Mouse (Mus musculus): ENCODE measurements around the gene Ufsp1. TPM values are rescaled to one million over a fixed set of nuclear protein-coding genes. Genes with fewer than 3 reads are reported as not detected.

The Ufsp1 gene
- 9.0 TPM for polyA plus RNA-seq (2012; fragmentation: generic; extraction: Trizol)

DNA sequence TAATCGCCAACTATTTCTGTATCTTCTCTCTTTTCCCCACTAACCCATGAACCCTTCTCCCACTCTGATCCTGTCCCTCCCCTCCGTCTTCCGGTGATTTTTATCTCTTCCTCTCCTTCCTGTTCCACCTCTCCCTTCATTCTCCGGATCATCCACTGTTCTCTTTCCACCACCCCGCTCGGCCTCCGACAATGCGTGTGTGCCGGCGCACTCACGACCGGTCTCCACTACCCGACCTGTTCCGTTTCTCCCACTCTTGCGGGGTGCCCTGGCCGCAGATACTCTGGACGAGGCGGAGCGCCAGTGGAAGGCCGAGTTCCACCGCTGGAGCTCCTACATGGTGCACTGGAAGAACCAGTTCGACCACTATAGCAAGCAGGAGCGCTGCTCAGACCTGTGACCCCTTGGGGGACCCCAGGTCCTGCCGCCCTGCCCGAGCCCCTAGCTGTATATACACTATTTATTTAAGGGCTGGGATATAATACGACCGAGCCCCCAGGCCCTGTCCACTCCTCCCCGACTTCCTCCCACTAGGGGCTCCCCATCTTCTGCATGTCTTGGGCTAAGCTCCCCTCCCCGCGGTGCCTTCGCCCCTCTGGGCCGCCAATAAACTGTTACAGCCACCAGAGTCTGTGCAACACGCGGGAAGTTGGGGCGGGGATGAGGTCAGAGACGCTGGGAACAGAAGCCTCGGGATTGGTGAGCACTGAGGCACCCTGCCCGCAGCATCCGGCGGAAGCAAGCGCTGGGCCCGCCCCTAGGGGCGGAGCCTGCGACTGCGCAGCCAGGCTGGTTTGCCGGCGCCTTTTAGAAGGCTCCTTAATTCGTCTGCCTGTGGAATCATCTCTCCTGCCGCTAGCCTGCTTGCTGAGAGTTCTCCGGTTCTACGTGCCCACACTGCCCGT is at the start of gene Ufsp1:
Gene Ufsp1 (plus strand): TSS at position 791 of the 905 bp plus-strand sequence.
- peak within 1 kb of the TSS; percentile 14 for H3ac ChIP-seq (ENCODE audit: control insufficient read depth, insufficient read length)
- TF ChIP-seq TCF12 (IDR thresholded peaks at IDR 0.05; ENCODE audit: insufficient read depth, poor library complexity, severe bottlenecking) (no peak), TCF3 (IDR thresholded peaks at IDR 0.05; ENCODE audit: insufficient read length, low read depth) (no peak), MYOD1 (IDR thresholded peaks at IDR 0.05; ENCODE audit: control insufficient read depth in 1 of 3, insufficient read length in 2 of 3, low read depth in 2 of 3) (no peak), REST (IDR thresholded peaks at IDR 0.05; ENCODE audit: insufficient read depth, insufficient read length) (no peak), CEBPB (IDR thresholded peaks at IDR 0.05; ENCODE audit: insufficient read depth, poor library complexity, severe bottlenecking) (no peak), MYOG (IDR thresholded peaks at IDR 0.05; ENCODE audit: control insufficient read depth in 1 of 3, insufficient read depth in 1 of 3, insufficient read length in 2 of 3, low read depth in 2 of 3) (peak in 1 of 3 experiments; percentile 2), POLR2AphosphoS2 (IDR thresholded peaks at IDR 0.05; ENCODE audit: insufficient read length, low read depth) (peak; percentile 59), POLR2A (IDR thresholded peaks at IDR 0.05; ENCODE audit: insufficient read length, low read depth) (peak; percentile 69), USF1 (IDR thresholded peaks at IDR 0.05; ENCODE audit: low read depth) (no peak), E2F4 (IDR thresholded peaks at IDR 0.05; ENCODE audit: insufficient read depth) (no peak)
- peaks cover 8% of the 10 kb centered on the region for H3K27me3 ChIP-seq (ENCODE audit: control insufficient read depth, insufficient read depth, insufficient read length)
- H3K4me3 ChIP-seq: peak within 1 kb of the TSS; percentile 66
- H3K4me2 ChIP-seq (ENCODE audit: low read depth): peak within 1 kb of the TSS; percentile 97
- H3K36me3 ChIP-seq (ENCODE audit: control insufficient read depth, insufficient read depth): peaks cover 25% of the 10 kb centered on the region
- H3K79me2 ChIP-seq (ENCODE audit: control insufficient read depth, insufficient read depth): no peaks in the 10 kb centered on the region

DNA sequence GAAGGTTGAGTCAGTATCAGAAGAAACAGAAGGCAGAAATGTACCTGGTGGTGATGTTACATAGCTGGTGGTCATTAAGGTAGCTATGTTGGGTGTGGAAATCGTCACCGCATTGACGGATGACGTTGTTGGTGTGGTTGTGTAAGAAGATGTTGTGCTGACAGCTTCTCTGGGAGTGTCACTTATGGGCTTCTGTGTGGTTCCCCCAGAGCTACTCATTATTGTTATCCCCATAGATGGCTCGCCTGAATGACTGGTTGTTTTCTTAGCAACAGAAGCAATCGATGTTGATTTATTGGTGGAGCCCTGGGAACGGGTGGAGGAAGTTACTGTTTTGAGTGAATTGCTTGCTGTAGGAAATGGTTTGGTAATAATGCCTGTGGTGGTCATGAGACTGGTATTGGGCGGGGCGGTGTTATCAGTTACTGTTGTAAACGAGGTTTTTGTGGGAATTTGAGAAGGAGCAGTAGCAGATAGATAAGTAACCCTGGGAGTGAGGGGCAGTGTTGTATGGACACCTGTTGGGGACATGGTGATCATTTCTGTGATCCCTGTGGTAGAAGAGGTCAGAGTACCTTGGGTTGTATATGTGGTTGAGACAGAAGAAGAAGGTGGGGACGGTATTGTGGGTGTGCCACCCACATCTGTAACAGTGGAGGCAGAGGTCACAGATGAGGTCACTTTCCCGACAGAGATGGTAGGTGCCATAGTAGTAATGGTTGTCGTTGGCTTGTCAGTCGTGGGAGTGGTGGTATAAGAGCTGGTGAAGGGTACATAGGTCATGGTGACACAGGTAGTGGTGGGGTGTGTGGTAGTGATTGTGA is 30.3 kb upstream of the Ufsp1 start:
- Histone ChIP-seq H3K27me3 (ENCODE audit: control insufficient read depth, insufficient read depth, insufficient read length) (peaks cover 29% of the 10 kb centered on the region), H3K36me3 (ENCODE audit: control insufficient read depth, insufficient read depth) (no peaks in the 10 kb centered on the region), H3K4me3 (no peak overlapping the region), H3K79me2 (ENCODE audit: control insufficient read depth, insufficient read depth) (no peaks in the 10 kb centered on the region), H3K4me2 (ENCODE audit: low read depth) (no peak overlapping the region), H3ac (ENCODE audit: control insufficient read depth, insufficient read length) (no peak overlapping the region)
- TF ChIP-seq POLR2A (IDR thresholded peaks at IDR 0.05; ENCODE audit: insufficient read length, low read depth) (no peak), MYOG (IDR thresholded peaks at IDR 0.05; ENCODE audit: control insufficient read depth in 1 of 3, insufficient read depth in 1 of 3, insufficient read length in 2 of 3, low read depth in 2 of 3) (no peak), MYOD1 (IDR thresholded peaks at IDR 0.05; ENCODE audit: control insufficient read depth in 1 of 3, insufficient read length in 2 of 3, low read depth in 2 of 3) (no peak), CEBPB (IDR thresholded peaks at IDR 0.05; ENCODE audit: insufficient read depth, poor library complexity, severe bottlenecking) (no peak), USF1 (IDR thresholded peaks at IDR 0.05; ENCODE audit: low read depth) (no peak), REST (IDR thresholded peaks at IDR 0.05; ENCODE audit: insufficient read depth, insufficient read length) (no peak), SRF (IDR thresholded peaks at IDR 0.05; ENCODE audit: control insufficient read depth, insufficient read length, low read depth) (no peak), POLR2AphosphoS2 (IDR thresholded peaks at IDR 0.05; ENCODE audit: insufficient read length, low read depth) (no peak), TCF12 (IDR thresholded peaks at IDR 0.05; ENCODE audit: insufficient read depth, poor library complexity, severe bottlenecking) (no peak)

DNA sequence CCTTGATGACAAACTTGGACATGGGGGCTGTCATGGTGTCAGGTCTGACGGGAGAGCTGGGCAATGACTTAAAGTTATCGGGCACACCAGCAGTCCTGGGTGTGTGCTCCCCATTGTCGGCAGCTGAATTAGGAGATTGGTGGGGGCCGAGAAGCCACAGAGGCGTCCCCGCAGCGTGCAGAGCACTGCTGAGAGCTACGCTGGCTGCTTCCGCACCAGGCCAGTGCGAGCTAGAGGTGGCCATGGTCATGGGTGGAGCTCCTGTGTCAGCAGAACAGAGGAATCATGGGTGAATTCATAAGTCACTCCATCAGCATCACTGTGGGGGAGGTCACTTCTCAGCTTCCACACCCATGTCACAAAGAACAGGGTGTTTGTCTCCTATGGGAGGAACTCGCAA is 29.6 kb upstream of the Ufsp1 start:
- Histone ChIP-seq H3ac (ENCODE audit: control insufficient read depth, insufficient read length) (no peak overlapping the region), H3K79me2 (ENCODE audit: control insufficient read depth, insufficient read depth) (no peaks in the 10 kb centered on the region), H3K4me3 (no peak overlapping the region), H3K4me2 (ENCODE audit: low read depth) (no peak overlapping the region), H3K27me3 (ENCODE audit: control insufficient read depth, insufficient read depth, insufficient read length) (peaks cover 29% of the 10 kb centered on the region), H3K36me3 (ENCODE audit: control insufficient read depth, insufficient read depth) (no peaks in the 10 kb centered on the region)
- no peak for TF ChIP-seq SRF (IDR thresholded peaks at IDR 0.05; ENCODE audit: control insufficient read depth, insufficient read length, low read depth)
- TF ChIP-seq USF1 (IDR thresholded peaks at IDR 0.05; ENCODE audit: low read depth): no peak
- no peak for TF ChIP-seq TCF3 (IDR thresholded peaks at IDR 0.05; ENCODE audit: insufficient read length, low read depth)
- TF ChIP-seq MYOD1 (IDR thresholded peaks at IDR 0.05; ENCODE audit: control insufficient read depth in 1 of 3, insufficient read length in 2 of 3, low read depth in 2 of 3): no peak
- TF ChIP-seq TCF12 (IDR thresholded peaks at IDR 0.05; ENCODE audit: insufficient read depth, poor library complexity, severe bottlenecking): no peak
- no peak for TF ChIP-seq POLR2A (IDR thresholded peaks at IDR 0.05; ENCODE audit: insufficient read length, low read depth)
- no peak for TF ChIP-seq CEBPB (IDR thresholded peaks at IDR 0.05; ENCODE audit: insufficient read depth, poor library complexity, severe bottlenecking)
- TF ChIP-seq MYOG (IDR thresholded peaks at IDR 0.05; ENCODE audit: control insufficient read depth in 1 of 3, insufficient read depth in 1 of 3, insufficient read length in 2 of 3, low read depth in 2 of 3): no peak
- TF ChIP-seq E2F4 (IDR thresholded peaks at IDR 0.05; ENCODE audit: insufficient read depth): no peak
- no peak for TF ChIP-seq REST (IDR thresholded peaks at IDR 0.05; ENCODE audit: insufficient read depth, insufficient read length)
- no peak for TF ChIP-seq MAX (IDR thresholded peaks at IDR 0.05; ENCODE audit: low read depth)
- TF ChIP-seq POLR2AphosphoS2 (IDR thresholded peaks at IDR 0.05; ENCODE audit: insufficient read length, low read depth): no peak

DNA sequence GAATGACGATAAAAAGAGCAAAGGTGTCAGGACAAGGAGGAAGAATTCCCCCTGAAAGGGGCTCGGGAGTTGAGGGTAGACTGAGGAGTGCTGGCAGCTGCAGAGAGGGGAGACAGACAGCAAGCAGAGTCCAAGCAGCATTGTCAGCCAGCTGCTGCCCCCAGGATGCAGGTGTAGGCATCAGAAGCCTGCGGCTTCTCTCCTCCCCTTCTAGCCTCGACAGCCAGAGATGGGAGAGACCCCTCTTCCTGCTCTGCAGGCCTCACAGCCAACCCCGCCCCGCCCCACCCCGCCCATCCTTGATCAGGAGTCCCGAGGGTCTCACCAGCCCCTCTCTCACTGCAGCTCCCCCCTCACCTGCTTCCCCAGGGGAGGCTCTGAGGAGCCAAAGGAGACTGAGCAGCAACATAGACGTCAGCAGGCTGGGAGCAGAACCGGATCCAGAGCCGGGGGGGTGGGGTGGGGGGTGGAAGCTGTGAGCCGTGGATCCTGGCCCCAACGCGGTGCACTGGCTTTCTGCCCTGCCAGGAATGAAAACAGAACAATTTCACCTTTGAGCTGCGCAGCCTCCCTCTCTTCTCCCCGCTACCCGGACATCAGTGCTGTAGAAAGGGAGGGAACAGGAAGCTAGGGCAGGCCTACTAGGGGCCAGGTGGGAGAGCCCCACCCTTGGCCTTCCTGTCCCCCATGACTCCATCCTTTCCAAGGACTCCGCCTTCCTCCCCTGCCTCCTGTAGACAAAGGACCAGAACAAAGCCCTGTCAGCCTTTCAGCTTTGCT is 26.1 kb upstream of the Ufsp1 start:
- H3K27me3 ChIP-seq (ENCODE audit: control insufficient read depth, insufficient read depth, insufficient read length): peaks cover 29% of the 10 kb centered on the region
- no peaks in the 10 kb centered on the region for H3K79me2 ChIP-seq (ENCODE audit: control insufficient read depth, insufficient read depth)
- H3K4me2 ChIP-seq (ENCODE audit: low read depth): no peak overlapping the region
- H3K36me3 ChIP-seq (ENCODE audit: control insufficient read depth, insufficient read depth): no peaks in the 10 kb centered on the region
- no peak overlapping the region for H3K4me3 ChIP-seq
- TF ChIP-seq TCF3 (IDR thresholded peaks at IDR 0.05; ENCODE audit: insufficient read length, low read depth) (no peak), USF1 (IDR thresholded peaks at IDR 0.05; ENCODE audit: low read depth) (no peak), REST (IDR thresholded peaks at IDR 0.05; ENCODE audit: insufficient read depth, insufficient read length) (no peak), TCF12 (IDR thresholded peaks at IDR 0.05; ENCODE audit: insufficient read depth, poor library complexity, severe bottlenecking) (no peak)
- H3ac ChIP-seq (ENCODE audit: control insufficient read depth, insufficient read length): no peak overlapping the region
